Mouse (Mus musculus): Measurements from ENCODE around the gene Ppfibp1.

The Ppfibp1 gene

GRCm38 (mm10) chr6:146955475-146955874 is 67.2 kb downstream of the Ppfibp1 start:
- ATAC-seq (ENCODE audit: insufficient number of reproducible peaks, low FRiP score, low TSS enrichment), result no peak

- no peak for ATAC-seq (ENCODE audit: insufficient number of reproducible peaks, low FRiP score, low TSS enrichment)
Observed at GRCm38 (mm10) chr6:146955896-146956295, 67.6 kb downstream of the Ppfibp1 start.

- no peak for ATAC-seq (ENCODE audit: insufficient number of reproducible peaks, low FRiP score, low TSS enrichment)
Observed at GRCm38 (mm10) chr6:146956961-146957360, 68.7 kb downstream of the Ppfibp1 start.

- ATAC-seq (ENCODE audit: insufficient number of reproducible peaks, low FRiP score, low TSS enrichment), result no peak
Observed at GRCm38 (mm10) chr6:146958694-146959093, 70.4 kb downstream of the Ppfibp1 start.

GRCm38 (mm10) chr6:146959908-146960680 is 71.8 kb downstream of the Ppfibp1 start:
- no peak for ATAC-seq (ENCODE audit: insufficient number of reproducible peaks, low FRiP score, low TSS enrichment)

- no peak for ATAC-seq (ENCODE audit: insufficient number of reproducible peaks, low FRiP score, low TSS enrichment)
Observed at GRCm38 (mm10) chr6:146960956-146961355, 72.7 kb downstream of the Ppfibp1 start.

GRCm38 (mm10) chr6:146961832-146962481 is 73.7 kb downstream of the Ppfibp1 start:
- ATAC-seq (ENCODE audit: insufficient number of reproducible peaks, low FRiP score, low TSS enrichment), result no peak

- ATAC-seq (ENCODE audit: insufficient number of reproducible peaks, low FRiP score, low TSS enrichment), result no peak
Observed at GRCm38 (mm10) chr6:146963396-146964150, 75.3 kb downstream of the Ppfibp1 start.

- no peak for ATAC-seq (ENCODE audit: insufficient number of reproducible peaks, low FRiP score, low TSS enrichment)
Observed at GRCm38 (mm10) chr6:146965139-146965772, 77.0 kb downstream of the Ppfibp1 start.

- no peak for ATAC-seq (ENCODE audit: insufficient number of reproducible peaks, low FRiP score, low TSS enrichment)
Observed at GRCm38 (mm10) chr6:146966446-146967019, 78.2 kb downstream of the Ppfibp1 start.

- ATAC-seq (ENCODE audit: insufficient number of reproducible peaks, low FRiP score, low TSS enrichment), result no peak
Observed at GRCm38 (mm10) chr6:146967836-146968235, 79.5 kb downstream of the Ppfibp1 start.

- no peak for ATAC-seq (ENCODE audit: insufficient number of reproducible peaks, low FRiP score, low TSS enrichment)
Observed at GRCm38 (mm10) chr6:146970811-146971210, 82.5 kb downstream of the Ppfibp1 start.

GRCm38 (mm10) chr6:146971366-146971765 is 83.1 kb downstream of the Ppfibp1 start:
- no peak for ATAC-seq (ENCODE audit: insufficient number of reproducible peaks, low FRiP score, low TSS enrichment)

GRCm38 (mm10) chr6:146972009-146972408 is 83.7 kb downstream of the Ppfibp1 start:
- ATAC-seq (ENCODE audit: insufficient number of reproducible peaks, low FRiP score, low TSS enrichment), result no peak

GRCm38 (mm10) chr6:146972740-146973139 is 84.5 kb downstream of the Ppfibp1 start:
- no peak for ATAC-seq (ENCODE audit: insufficient number of reproducible peaks, low FRiP score, low TSS enrichment)

- ATAC-seq (ENCODE audit: insufficient number of reproducible peaks, low FRiP score, low TSS enrichment), result no peak
Observed at GRCm38 (mm10) chr6:146973406-146973805, 85.1 kb downstream of the Ppfibp1 start.

- ATAC-seq (ENCODE audit: insufficient number of reproducible peaks, low FRiP score, low TSS enrichment), result no peak
Observed at GRCm38 (mm10) chr6:146973830-146974229, 85.5 kb downstream of the Ppfibp1 start.

- no peak for ATAC-seq (ENCODE audit: insufficient number of reproducible peaks, low FRiP score, low TSS enrichment)
Observed at GRCm38 (mm10) chr6:146976446-146976845, 88.2 kb downstream of the Ppfibp1 start.

GRCm38 (mm10) chr6:146978691-146979114 is 90.4 kb downstream of the Ppfibp1 start:
- ATAC-seq (ENCODE audit: insufficient number of reproducible peaks, low FRiP score, low TSS enrichment), result no peak

GRCm38 (mm10) chr6:146979115-146979744 is 90.9 kb downstream of the Ppfibp1 start:
- ATAC-seq (ENCODE audit: insufficient number of reproducible peaks, low FRiP score, low TSS enrichment), result no peak

Data from cerebellum, adult (tissue).